Mouse (Mus musculus): ENCODE results near the gene Slc2a9. TPM values are rescaled to one million over a fixed set of nuclear protein-coding genes. Genes with fewer than 3 reads are reported as not detected.
A peak's percentile ranks its signal among the peaks of the same experiment; 100 is the strongest.

Slc2a9 gene
- polyA plus RNA-seq, 1 experiment: not detected

GRCm38 (mm10) chr5:38488673-38489615, 14.0 kb downstream of the Slc2a9 start:
- H3K36me3 ChIP-seq (ENCODE audit: control insufficient read depth, insufficient read depth, low read length, poor library complexity, severe bottlenecking): no peaks in the 10 kb centered on the region
- H3K27me3 ChIP-seq (ENCODE audit: control insufficient read depth, insufficient read depth, low read length, poor library complexity, severe bottlenecking): no peaks in the 10 kb centered on the region
- no peak overlapping the region for H3K27ac ChIP-seq (ENCODE audit: insufficient read depth, low read length)
- peaks cover 5% of the 10 kb centered on the region for H3K4me1 ChIP-seq (ENCODE audit: control insufficient read depth, insufficient read depth, low read length)
- no peak overlapping the region for H3K9ac ChIP-seq (ENCODE audit: low read depth, poor library complexity, severe bottlenecking)
- no peaks in the 10 kb centered on the region for H3K9me3 ChIP-seq (replicated peaks; ENCODE audit: control insufficient read depth, insufficient read depth, low read length, poor library complexity, severe bottlenecking)
- H3K4me3 ChIP-seq (ENCODE audit: low read depth, low read length): no peak overlapping the region
- no peak for TF ChIP-seq CTCF (IDR thresholded peaks at IDR 0.05; ENCODE audit: low read depth, low read length)
- TF ChIP-seq POLR2A (IDR thresholded peaks at IDR 0.05; ENCODE audit: insufficient read depth, low read length): no peak
- 0 out of 2 replicates have a peak, but pooled peaks have one; percentile 10 for TF ChIP-seq EP300 (IDR thresholded peaks at IDR 0.05; ENCODE audit: insufficient read depth, low read depth, low read length)

DNA sequence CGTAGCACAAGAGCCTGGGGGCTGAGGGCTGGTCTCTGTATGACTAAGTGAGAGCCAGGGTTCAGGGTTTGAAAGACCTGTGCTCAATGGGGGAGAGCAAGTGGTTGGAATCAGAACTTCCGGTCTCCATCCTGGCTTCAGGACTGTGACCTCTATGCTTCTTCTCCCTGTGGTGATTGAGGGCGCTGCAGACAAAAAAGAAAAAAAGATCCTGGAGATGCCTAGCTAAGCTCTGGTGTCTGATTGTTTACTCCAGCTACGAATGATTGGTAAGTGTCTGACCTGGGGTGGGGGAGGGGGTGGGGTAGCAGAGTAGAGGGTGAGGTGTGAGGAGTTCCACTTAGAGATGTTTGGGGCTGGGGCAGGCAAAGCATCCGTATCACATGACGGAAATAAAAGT, 14.9 kb downstream of the Slc2a9 start:
- no peak overlapping the region for H3K9ac ChIP-seq (ENCODE audit: low read depth, poor library complexity, severe bottlenecking)
- H3K4me3 ChIP-seq (ENCODE audit: low read depth, low read length): no peak overlapping the region
- no peak overlapping the region for H3K27ac ChIP-seq (ENCODE audit: insufficient read depth, low read length)
- no peaks in the 10 kb centered on the region for H3K36me3 ChIP-seq (ENCODE audit: control insufficient read depth, insufficient read depth, low read length, poor library complexity, severe bottlenecking)
- no peaks in the 10 kb centered on the region for H3K9me3 ChIP-seq (replicated peaks; ENCODE audit: control insufficient read depth, insufficient read depth, low read length, poor library complexity, severe bottlenecking)
- no peaks in the 10 kb centered on the region for H3K27me3 ChIP-seq (ENCODE audit: control insufficient read depth, insufficient read depth, low read length, poor library complexity, severe bottlenecking)
- H3K4me1 ChIP-seq (ENCODE audit: control insufficient read depth, insufficient read depth, low read length): peaks cover 5% of the 10 kb centered on the region
- TF ChIP-seq CTCF (IDR thresholded peaks at IDR 0.05; ENCODE audit: low read depth, low read length) (no peak), POLR2A (IDR thresholded peaks at IDR 0.05; ENCODE audit: insufficient read depth, low read length) (no peak), EP300 (IDR thresholded peaks at IDR 0.05; ENCODE audit: insufficient read depth, low read depth, low read length) (no peak)

GRCm38 (mm10) chr5:38487247-38487646, 15.7 kb downstream of the Slc2a9 start:
- Histone ChIP-seq H3K27ac (ENCODE audit: insufficient read depth, low read length) (no peak overlapping the region), H3K4me3 (ENCODE audit: low read depth, low read length) (no peak overlapping the region), H3K36me3 (ENCODE audit: control insufficient read depth, insufficient read depth, low read length, poor library complexity, severe bottlenecking) (no peaks in the 10 kb centered on the region), H3K9me3 (replicated peaks; ENCODE audit: control insufficient read depth, insufficient read depth, low read length, poor library complexity, severe bottlenecking) (no peaks in the 10 kb centered on the region), H3K27me3 (ENCODE audit: control insufficient read depth, insufficient read depth, low read length, poor library complexity, severe bottlenecking) (no peaks in the 10 kb centered on the region), H3K9ac (ENCODE audit: low read depth, poor library complexity, severe bottlenecking) (no peak overlapping the region), H3K4me1 (ENCODE audit: control insufficient read depth, insufficient read depth, low read length) (peaks cover 5% of the 10 kb centered on the region)
- TF ChIP-seq EP300 (IDR thresholded peaks at IDR 0.05; ENCODE audit: insufficient read depth, low read depth, low read length) (no peak), CTCF (IDR thresholded peaks at IDR 0.05; ENCODE audit: low read depth, low read length) (no peak), POLR2A (IDR thresholded peaks at IDR 0.05; ENCODE audit: insufficient read depth, low read length) (no peak)

GRCm38 (mm10) chr5:38485946-38486345, 17.0 kb downstream of the Slc2a9 start:
- Histone ChIP-seq H3K9ac (ENCODE audit: low read depth, poor library complexity, severe bottlenecking) (no peak overlapping the region), H3K27me3 (ENCODE audit: control insufficient read depth, insufficient read depth, low read length, poor library complexity, severe bottlenecking) (no peaks in the 10 kb centered on the region), H3K4me3 (ENCODE audit: low read depth, low read length) (no peak overlapping the region), H3K36me3 (ENCODE audit: control insufficient read depth, insufficient read depth, low read length, poor library complexity, severe bottlenecking) (no peaks in the 10 kb centered on the region), H3K9me3 (replicated peaks; ENCODE audit: control insufficient read depth, insufficient read depth, low read length, poor library complexity, severe bottlenecking) (no peaks in the 10 kb centered on the region), H3K27ac (ENCODE audit: insufficient read depth, low read length) (no peak overlapping the region), H3K4me1 (ENCODE audit: control insufficient read depth, insufficient read depth, low read length) (peaks cover 5% of the 10 kb centered on the region)
- no peak for TF ChIP-seq EP300 (IDR thresholded peaks at IDR 0.05; ENCODE audit: insufficient read depth, low read depth, low read length)
- no peak for TF ChIP-seq POLR2A (IDR thresholded peaks at IDR 0.05; ENCODE audit: insufficient read depth, low read length)
- TF ChIP-seq CTCF (IDR thresholded peaks at IDR 0.05; ENCODE audit: low read depth, low read length): no peak

DNA sequence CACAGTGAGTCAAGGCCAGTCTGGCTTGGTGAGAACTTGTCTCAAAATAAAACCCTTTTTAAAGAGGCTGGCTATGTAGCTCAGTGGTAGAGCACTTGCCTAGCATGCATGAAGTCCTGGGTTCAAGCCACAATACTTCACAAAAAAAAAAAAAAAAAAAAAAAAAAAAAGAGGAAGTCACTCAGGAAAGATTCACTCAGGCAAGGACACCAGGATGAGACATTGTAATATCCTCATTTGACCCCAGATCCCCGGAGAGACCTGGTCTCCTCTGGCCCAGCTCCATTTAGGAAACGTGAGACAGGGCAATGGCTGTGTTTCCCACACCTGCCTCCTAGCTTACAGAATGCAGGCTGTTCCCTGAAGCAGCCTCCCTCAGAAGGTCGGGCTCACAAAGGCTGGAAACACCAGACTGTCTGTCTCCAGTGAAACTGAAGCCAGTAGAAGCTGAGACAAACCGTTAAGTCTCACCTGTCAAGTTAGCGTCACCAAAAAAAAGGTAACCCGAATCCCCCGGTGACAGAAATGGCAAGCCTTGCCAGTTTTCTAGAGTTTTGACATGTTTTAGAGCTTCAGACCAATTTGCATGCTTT, 19.3 kb downstream of the Slc2a9 start:
- Histone ChIP-seq H3K36me3 (ENCODE audit: control insufficient read depth, insufficient read depth, low read length, poor library complexity, severe bottlenecking) (no peaks in the 10 kb centered on the region), H3K27ac (ENCODE audit: insufficient read depth, low read length) (no peak overlapping the region), H3K4me3 (ENCODE audit: low read depth, low read length) (no peak overlapping the region), H3K4me1 (ENCODE audit: control insufficient read depth, insufficient read depth, low read length) (peaks cover 8% of the 10 kb centered on the region), H3K27me3 (ENCODE audit: control insufficient read depth, insufficient read depth, low read length, poor library complexity, severe bottlenecking) (no peaks in the 10 kb centered on the region), H3K9ac (ENCODE audit: low read depth, poor library complexity, severe bottlenecking) (no peak overlapping the region), H3K9me3 (replicated peaks; ENCODE audit: control insufficient read depth, insufficient read depth, low read length, poor library complexity, severe bottlenecking) (no peaks in the 10 kb centered on the region)
- TF ChIP-seq POLR2A (IDR thresholded peaks at IDR 0.05; ENCODE audit: insufficient read depth, low read length) (no peak), CTCF (IDR thresholded peaks at IDR 0.05; ENCODE audit: low read depth, low read length) (no peak), EP300 (IDR thresholded peaks at IDR 0.05; ENCODE audit: insufficient read depth, low read depth, low read length) (no peak)

Data from ES-Bruce4 (cell line).